Mouse (Mus musculus) embryonic fibroblast, embryonic 13.5 days (primary cell): ENCODE data around the gene Trpc7.

Experiments used
- CTCF ChIP-seq: IDR thresholded peaks from 2 replicates; pipeline ENCODE4 v1.5.1; 2011; ENCODE audit warnings: mild to moderate bottlenecking, control low read depth, low read length, moderate library complexity, borderline replicate concordance; ENCODE audit not compliant: insufficient read depth
- POLR2A ChIP-seq: IDR thresholded peaks from 2 replicates; pipeline ENCODE4 v1.6.1; 2011; ENCODE audit warnings: low read depth, mild to moderate bottlenecking, control low read depth, low read length, moderate library complexity

DNA sequence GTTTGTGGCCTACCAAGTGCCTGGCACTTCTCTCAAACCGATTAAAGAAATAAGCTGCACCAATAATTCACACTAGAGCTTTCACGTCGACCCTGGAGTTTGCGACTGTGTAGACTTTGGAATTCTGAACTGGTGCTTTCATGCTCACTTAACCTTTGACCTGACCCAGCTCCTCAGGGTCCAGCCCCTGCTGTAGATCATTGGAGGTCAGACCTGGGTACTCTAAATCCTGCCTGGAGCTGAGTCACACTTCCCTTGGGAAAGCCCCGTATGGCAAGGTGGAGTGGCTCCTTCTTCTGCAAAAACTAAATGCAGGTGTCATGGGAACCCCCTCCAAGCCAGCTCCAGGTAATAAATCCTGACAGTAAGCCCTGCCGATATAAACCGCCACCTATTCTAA, 5.9 kb downstream of the Trpc7 start:
- TF ChIP-seq POLR2A (no peak), CTCF (no peak)
